Mouse (Mus musculus) olfactory bulb, adult 2 months (tissue): ENCODE data around the gene Ripk4. TPM values are rescaled to one million over a fixed set of nuclear protein-coding genes. Genes with fewer than 3 reads are reported as not detected.
A peak's percentile ranks its signal among the peaks of the same experiment; 100 is the strongest.

Source experiments
- H3K27ac ChIP-seq: fragments of 200-500 bp; 2 replicates; pipeline ENCODE4 v1.5.1; 2012; ENCODE audit warnings: low read depth, low read length; ENCODE audit not compliant: insufficient read depth
- H3K4me1 ChIP-seq: fragments of 200-500 bp; 2 replicates; pipeline ENCODE4 v1.6.1; 2012; ENCODE audit warnings: low read length; ENCODE audit not compliant: control insufficient read depth, insufficient read depth
- H3K4me3 ChIP-seq: fragments of 200-500 bp; 2 replicates; pipeline ENCODE4 v1.5.1; 2012; ENCODE audit warnings: mild to moderate bottlenecking, low read depth, low read length, moderate library complexity; ENCODE audit not compliant: insufficient read depth
- CTCF ChIP-seq: fragments of 200-500 bp; IDR thresholded peaks from 2 replicates; pipeline ENCODE4 v1.5.1; 2012; ENCODE audit warnings: low read depth, mild to moderate bottlenecking, low read length, moderate library complexity; ENCODE audit not compliant: insufficient read depth
- POLR2A ChIP-seq: fragments of 200-500 bp; IDR thresholded peaks from 2 replicates; pipeline ENCODE4 v1.6.1; 2012; ENCODE audit warnings: mild to moderate bottlenecking, low read depth, low read length, moderate library complexity; ENCODE audit not compliant: insufficient read depth
- whole genome bisulfite sequencing: fragments of 180-500 bp; shearing (Covaris S2); methylation state at CpG from one replicate; pipeline ENCODE4 v1.1.7; 2018; 5-methylcytosine and 5-hydroxymethylcytosine counted together
- polyA plus RNA-seq: library from polyadenylated mRNA; stranded (reverse); fragments of >200 nt; gene quantifications from 2 replicates; pipeline ENCODE4 v1.2.4, GENCODE M21; 2012; ENCODE audit warnings: low replicate concordance; ENCODE audit not compliant: missing spikeins, insufficient read depth, insufficient read length

Gene Ripk4
- polyA plus RNA-seq, 1 experiment: not detected

DNA sequence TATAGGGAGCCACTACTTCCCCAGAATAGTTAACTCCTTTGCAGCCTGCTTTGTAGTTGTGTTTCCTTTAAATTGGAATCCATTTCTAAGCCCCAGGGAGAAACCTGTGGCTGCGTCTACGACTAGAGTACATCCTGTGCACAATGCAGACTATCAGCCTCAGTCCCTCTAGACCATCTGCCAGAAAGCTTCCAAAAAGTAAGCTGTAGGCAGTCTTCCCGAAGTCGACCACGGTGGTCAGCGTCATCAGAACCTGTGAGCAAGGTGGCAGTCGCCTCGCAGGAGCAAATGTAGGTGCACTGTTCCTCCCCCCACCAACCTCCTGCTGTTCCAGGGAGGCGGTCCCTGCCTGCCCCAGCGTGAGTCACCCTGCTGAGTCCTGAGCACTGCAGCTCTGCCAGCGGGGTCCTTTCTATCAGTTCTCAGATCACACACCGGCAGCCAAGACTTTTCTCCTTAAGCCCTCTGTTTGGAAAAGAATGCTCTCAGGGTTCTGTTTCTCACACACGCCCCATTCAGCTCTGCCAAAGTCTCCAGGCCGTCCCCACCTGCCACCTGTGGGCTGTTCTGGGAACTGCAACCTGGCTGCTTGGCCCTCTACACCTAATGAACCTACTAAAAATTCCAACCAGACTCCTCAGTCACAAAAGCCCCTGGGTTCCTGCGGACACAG lies 14.9 kb upstream of the Ripk4 start:
- Histone ChIP-seq H3K4me3 (no peak overlapping the region), H3K27ac (no peak overlapping the region)
- 15% methylated on average over 15 of the region's 15 CpGs for WGBS

DNA sequence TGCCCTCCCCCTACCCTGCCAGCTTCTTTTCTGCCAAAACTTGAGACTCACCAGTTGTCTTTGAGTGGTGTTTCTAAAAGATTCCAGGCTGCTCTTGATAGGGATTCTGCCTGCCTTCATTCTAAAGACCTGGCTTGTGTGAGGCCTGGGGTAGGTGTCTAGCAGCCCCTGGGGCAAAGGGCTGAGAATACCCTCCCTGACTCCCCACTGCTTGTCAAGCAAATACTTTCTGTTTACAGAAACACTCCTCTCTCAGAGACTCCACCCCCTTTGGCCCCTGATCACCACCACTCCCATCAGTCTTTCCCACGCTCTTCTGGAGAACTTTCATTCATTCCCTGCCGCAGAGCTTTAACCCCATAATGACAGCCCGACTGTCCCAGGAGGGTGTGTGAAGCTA lies 2.9 kb upstream of the Ripk4 start:
- Histone ChIP-seq H3K4me3 (no peak overlapping the region), H3K27ac (no peak overlapping the region), H3K4me1 (peaks cover 11% of the 10 kb centered on the region)
- 62% methylated on average over 3 of the region's 3 CpGs for WGBS
- no peak for TF ChIP-seq POLR2A
- TF ChIP-seq CTCF: no peak

More for the DNA sequence above, 14.9 kb upstream of the Ripk4 start:
- no peak for TF ChIP-seq POLR2A
- peak; percentile 92 for TF ChIP-seq CTCF
- H3K4me1 ChIP-seq: peaks cover 5% of the 10 kb centered on the region

DNA sequence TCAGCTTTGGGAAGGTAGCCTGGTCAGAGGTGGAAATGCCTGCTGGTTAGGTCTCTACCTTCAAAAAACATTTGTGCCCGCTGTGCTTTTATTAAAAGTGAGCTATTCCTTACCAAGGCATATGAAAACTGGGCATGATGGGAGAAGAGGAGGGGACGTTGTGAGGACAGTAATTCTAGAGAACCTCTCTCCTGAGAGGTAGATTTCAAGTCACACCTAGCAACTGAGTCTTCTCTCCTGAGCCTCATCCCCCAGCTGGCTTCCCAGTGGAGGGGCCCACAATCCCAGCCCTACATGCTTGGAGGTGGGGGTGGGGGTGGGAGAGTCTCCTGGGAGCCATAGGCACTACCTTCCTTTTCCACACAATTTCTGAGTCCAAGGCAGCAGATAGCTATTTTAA lies 1.0 kb upstream of the Ripk4 start:
- no peak overlapping the region for H3K27ac ChIP-seq
- WGBS: 71% methylated on average over 2 of the region's 2 CpGs
- TF ChIP-seq POLR2A (no peak), CTCF (no peak)
- no peak overlapping the region for H3K4me3 ChIP-seq
- peaks cover 11% of the 10 kb centered on the region for H3K4me1 ChIP-seq

DNA sequence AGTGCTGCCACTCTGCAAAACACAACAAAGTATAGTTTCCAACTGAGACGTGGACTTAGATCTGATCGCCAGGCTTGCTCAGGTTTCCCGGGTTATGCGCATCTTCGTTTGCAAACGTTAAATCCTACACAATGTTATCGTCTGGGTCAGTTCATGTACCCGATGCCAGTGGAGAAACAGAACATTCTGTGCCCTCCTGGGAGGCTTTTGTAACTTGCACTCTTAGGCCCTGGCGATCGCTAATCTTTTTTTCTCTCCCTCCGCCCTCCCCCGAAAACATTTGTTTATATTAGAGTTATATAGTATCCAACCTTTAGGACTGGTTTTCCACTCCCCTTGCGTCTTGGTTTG lies 378 bp upstream of the Ripk4 start:
- H3K4me3 ChIP-seq: no peak overlapping the region

DNA sequence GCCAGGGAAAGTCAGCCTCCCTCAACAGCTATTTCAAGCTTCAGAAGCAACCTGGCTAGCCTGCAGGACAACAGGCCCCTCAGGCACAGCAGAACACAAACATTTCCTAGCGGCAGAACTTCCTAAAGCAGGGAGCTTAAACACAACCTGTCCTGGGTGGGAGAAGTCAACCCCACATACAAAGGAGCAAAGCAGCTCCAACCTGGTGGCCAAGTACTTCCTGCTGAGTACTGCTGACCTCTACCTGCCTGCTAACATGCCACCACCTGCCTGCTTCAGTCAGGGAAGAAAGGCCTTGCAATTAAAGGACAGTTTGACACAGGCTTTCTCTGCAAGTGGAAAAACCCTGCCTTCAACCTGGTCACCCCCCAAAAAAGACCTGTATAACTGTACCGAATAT lies 1.8 kb downstream of the Ripk4 start:
- no peak overlapping the region for H3K27ac ChIP-seq
- no peak overlapping the region for H3K4me3 ChIP-seq
- WGBS: 91% methylated on average over 2 of the region's 2 CpGs
- TF ChIP-seq POLR2A: no peak
- no peak for TF ChIP-seq CTCF
- peaks cover 11% of the 10 kb centered on the region for H3K4me1 ChIP-seq

More for the DNA sequence above, 378 bp upstream of the Ripk4 start:
- TF ChIP-seq CTCF (no peak), POLR2A (no peak)
- Histone ChIP-seq H3K27ac (no peak overlapping the region), H3K4me1 (peaks cover 11% of the 10 kb centered on the region)
- WGBS: 30% methylated on average over 13 of the region's 13 CpGs

DNA sequence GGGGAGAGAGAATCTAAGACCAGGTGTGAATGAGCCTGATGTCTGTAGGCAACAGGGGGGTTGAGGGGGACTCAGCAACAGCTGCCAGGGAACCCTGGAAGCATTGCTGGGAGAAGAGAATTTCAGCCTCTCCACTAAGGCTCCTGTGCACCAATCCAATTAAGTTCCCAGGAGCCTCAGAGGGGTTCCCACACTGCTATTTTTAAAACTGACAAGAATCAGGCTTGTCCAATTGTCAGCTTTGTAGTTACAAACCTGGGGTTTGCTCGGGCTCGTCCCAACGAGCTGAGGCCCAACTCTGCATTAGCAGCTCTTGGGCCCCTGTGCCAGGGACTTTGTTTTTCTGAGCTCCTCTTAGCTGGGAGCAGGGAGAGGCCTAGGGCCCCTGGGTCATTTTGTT lies 3.9 kb downstream of the Ripk4 start:
- Histone ChIP-seq H3K4me1 (peaks cover 11% of the 10 kb centered on the region), H3K4me3 (no peak overlapping the region), H3K27ac (no peak overlapping the region)
- 80% methylated on average over 3 of the region's 3 CpGs for whole genome bisulfite sequencing
- TF ChIP-seq CTCF: no peak
- no peak for TF ChIP-seq POLR2A

DNA sequence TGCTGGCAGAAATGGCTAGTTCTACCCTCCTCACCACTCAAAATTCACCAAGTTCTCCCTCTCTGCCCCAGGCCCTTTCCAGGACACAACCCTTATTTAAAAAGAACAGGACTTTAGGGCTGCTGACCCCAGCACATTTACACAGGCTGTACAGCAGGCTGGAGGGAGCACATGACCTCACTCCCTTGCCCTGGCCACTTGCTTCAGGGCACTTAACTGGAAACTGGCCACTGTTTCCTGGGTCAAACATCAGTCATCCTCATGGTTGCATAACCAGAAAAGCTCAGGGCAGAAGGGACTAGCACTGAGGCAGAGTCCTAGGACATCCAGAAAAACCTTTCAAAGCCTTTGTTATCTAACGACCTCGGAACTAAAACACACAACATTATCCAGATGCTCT lies 5.3 kb downstream of the Ripk4 start:
- Histone ChIP-seq H3K27ac (no peak overlapping the region), H3K4me3 (no peak overlapping the region), H3K4me1 (peaks cover 6% of the 10 kb centered on the region)
- WGBS: 91% methylated on average over 2 of the region's 2 CpGs
- TF ChIP-seq CTCF (no peak), POLR2A (no peak)

DNA sequence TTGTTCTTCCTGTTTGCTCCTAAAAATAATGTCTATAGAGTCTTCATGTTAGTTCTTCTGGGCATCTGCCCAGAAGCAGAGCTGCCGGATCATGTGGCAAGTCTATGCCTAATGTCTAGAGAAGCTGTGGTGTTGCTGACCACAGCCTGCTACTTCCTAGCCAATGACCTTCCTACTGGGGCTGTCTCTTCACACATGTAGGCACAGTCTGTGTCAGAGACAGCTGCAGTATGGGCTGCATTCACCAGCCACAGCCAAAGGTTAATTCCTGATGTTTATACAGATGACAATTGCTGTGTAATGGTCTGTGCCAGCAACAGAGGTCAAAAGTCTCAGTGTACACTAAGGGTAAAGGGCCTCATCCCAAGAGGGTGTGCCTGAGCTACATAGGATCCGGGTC lies 7.1 kb downstream of the Ripk4 start:
- no peak overlapping the region for H3K27ac ChIP-seq
- no peaks in the 10 kb centered on the region for H3K4me1 ChIP-seq
- H3K4me3 ChIP-seq: no peak overlapping the region
- no peak for TF ChIP-seq CTCF
- TF ChIP-seq POLR2A: no peak
- WGBS: 86% methylated on average over 2 of the region's 2 CpGs

DNA sequence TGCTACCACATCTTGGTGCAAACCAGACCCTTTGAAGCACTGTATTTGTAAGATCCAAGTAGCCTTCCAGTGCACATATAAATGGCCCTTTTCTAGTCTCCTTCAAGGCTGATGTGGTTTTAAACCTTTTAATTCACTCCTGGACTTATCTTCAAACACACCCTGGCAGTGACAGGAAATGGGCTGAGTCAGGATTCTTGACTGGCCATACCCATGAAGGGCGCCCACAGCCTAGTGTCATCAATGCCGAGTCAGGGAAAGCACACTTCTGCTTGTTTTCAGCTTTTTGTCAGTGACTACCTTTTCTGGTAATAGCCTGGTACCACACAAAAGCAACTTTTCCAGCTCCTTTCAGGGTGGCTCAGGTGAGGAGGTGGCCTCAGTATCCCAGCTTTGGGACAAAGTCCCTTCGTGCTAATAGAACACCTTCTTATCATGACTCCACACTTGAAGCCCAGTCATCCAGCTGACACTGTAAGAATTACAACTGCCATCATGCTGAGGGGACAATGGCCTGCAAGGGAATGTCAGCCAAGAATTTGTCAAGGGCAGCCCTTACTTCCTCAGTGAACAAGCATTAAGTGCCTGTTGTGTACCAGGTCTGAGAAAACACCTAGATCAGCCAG lies 11.2 kb downstream of the Ripk4 start:
- WGBS: 93% methylated on average over 3 of the region's 3 CpGs

More for the DNA sequence above, 11.2 kb downstream of the Ripk4 start:
- TF ChIP-seq POLR2A (no peak), CTCF (no peak)
- H3K4me3 ChIP-seq: no peak overlapping the region
- no peaks in the 10 kb centered on the region for H3K4me1 ChIP-seq
- no peak overlapping the region for H3K27ac ChIP-seq
